Mouse (Mus musculus): Measurements from ENCODE around the gene Kcmf1.

DNA sequence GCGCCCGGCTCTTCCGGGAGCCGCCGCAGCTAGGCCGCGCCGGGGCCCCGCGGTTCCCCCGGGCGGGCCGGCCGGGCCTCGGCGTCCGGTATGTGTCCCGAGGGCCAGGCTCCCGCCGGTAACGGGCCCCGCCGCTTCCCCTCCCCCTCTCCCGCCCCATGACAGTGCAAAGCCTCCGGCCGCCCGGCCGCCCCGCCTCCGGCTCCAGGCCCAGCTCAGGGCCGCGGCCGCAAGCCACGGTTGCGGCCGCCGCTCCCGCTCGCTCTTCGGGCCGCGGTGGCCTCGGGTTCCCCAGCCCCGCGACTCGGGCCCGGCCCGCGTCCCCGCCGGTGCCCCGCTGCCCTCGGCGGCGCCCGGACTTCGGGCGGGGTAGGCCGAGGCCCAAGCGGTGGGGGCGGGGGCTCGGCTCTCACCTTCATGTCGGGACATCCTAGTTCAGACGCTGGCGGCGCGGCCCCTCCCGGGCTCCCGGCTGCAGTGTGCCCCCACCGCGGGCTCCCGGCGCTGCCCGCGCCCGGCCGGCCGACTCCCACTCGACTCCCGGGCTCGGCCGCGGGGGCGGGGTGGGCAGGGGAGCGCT is 488 bp downstream of the Kcmf1 start:
- TF ChIP-seq POLR2A (IDR thresholded peaks at IDR 0.05; ENCODE audit: insufficient read length, low read depth) (peak; percentile 34), USF1 (IDR thresholded peaks at IDR 0.05; ENCODE audit: low read depth) (no peak), MAX (IDR thresholded peaks at IDR 0.05; ENCODE audit: low read depth) (no peak), REST (IDR thresholded peaks at IDR 0.05; ENCODE audit: insufficient read depth, insufficient read length) (no peak), E2F4 (IDR thresholded peaks at IDR 0.05; ENCODE audit: insufficient read depth) (no peak), MYOG (IDR thresholded peaks at IDR 0.05; ENCODE audit: control insufficient read depth in 1 of 3, insufficient read depth in 1 of 3, insufficient read length in 2 of 3, low read depth in 2 of 3) (no peak)
